Mouse (Mus musculus): ENCODE measurements around the gene Pgf. TPM values are rescaled to one million over a fixed set of nuclear protein-coding genes. Genes with fewer than 3 reads are reported as not detected.

Pgf gene
- total and polyA plus RNA-seq, 3 experiments: 0.46 TPM; not detected in 2

DNA sequence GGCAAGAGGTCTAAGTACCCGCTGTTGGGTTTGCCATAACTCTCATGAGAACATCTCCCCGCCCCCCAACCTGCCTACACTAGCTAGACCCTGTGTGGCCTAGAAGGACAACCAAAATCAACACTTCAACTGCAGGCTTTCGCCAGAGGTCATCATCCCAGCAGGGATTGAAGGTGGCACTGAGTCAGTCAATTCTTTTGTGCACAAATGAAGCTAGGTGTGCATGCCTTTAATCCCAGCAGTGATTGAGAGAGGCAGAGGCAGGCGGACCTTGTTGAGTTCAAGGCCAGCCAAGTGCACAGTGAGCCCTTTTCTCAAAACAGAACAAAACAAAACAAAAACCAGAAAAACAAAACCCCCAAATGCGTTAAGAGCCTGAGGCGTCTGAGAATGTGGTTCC, 36.5 kb downstream of the Pgf start:
- Histone ChIP-seq H3K9me3 (replicated peaks; ENCODE audit: insufficient read depth, low read length) (no peaks in the 10 kb centered on the region), H3K4me1 (ENCODE audit: control insufficient read depth in 1 of 2, insufficient read depth in 2 of 2, low read length in 2 of 2) (no peaks in the 10 kb centered on the region), H3K9ac (ENCODE audit: control insufficient read depth, low read depth, low read length, poor library complexity, severe bottlenecking) (no peak overlapping the region), H3K27me3 (ENCODE audit: control insufficient read depth in 1 of 2, insufficient read depth in 2 of 2, low read length in 2 of 2) (no peaks in the 10 kb centered on the region), H3K36me3 (ENCODE audit: control insufficient read depth in 1 of 2, insufficient read depth in 2 of 2, low read length in 2 of 2) (no peaks in the 10 kb centered on the region), H3K27ac (ENCODE audit: control insufficient read depth, low read depth, low read length) (no peak overlapping the region), H3K79me2 (ENCODE audit: control insufficient read depth, insufficient read depth, low read length, poor library complexity) (no peaks in the 10 kb centered on the region), H3K4me3 (ENCODE audit: control insufficient read depth in 1 of 2, insufficient read depth in 1 of 2, low read depth in 2 of 2, low read length in 2 of 2) (no peak overlapping the region)
- TF ChIP-seq MYB (IDR thresholded peaks at IDR 0.05; ENCODE audit: low read depth, low read length): no peak
- TF ChIP-seq MAX (IDR thresholded peaks at IDR 0.05; ENCODE audit: low read length): no peak
- TF ChIP-seq USF1 (IDR thresholded peaks at IDR 0.05; ENCODE audit: low read depth, low read length): no peak
- TF ChIP-seq MXI1 (IDR thresholded peaks at IDR 0.05; ENCODE audit: low read depth, low read length): no peak
- TF ChIP-seq POLR2A (IDR thresholded peaks at IDR 0.05; ENCODE audit: control insufficient read depth in 1 of 2, insufficient read depth in 1 of 2, low read depth in 1 of 2, low read length in 2 of 2, poor library complexity in 1 of 2): no peak
- TF ChIP-seq MAFK (IDR thresholded peaks at IDR 0.05; ENCODE audit: borderline replicate concordance, low read depth, low read length): no peak
- no peak for TF ChIP-seq POLR2AphosphoS2 (IDR thresholded peaks at IDR 0.05; ENCODE audit: low read length)
- no peak for TF ChIP-seq MEF2A (IDR thresholded peaks at IDR 0.05; ENCODE audit: extremely low read depth, insufficient replicate concordance, low read depth, low read length, poor library complexity, severe bottlenecking)
- no peak for TF ChIP-seq JUND (IDR thresholded peaks at IDR 0.05; ENCODE audit: low read depth, low read length)
- TF ChIP-seq ZC3H11A (IDR thresholded peaks at IDR 0.05; ENCODE audit: low read depth, low read length): no peak
- no peak for TF ChIP-seq ELF1 (IDR thresholded peaks at IDR 0.05; ENCODE audit: low read depth, low read length)
- TF ChIP-seq BHLHE40 (IDR thresholded peaks at IDR 0.05; ENCODE audit: borderline replicate concordance, low read depth, low read length): no peak
- TF ChIP-seq ZKSCAN1 (IDR thresholded peaks at IDR 0.05; ENCODE audit: low read depth, low read length): no peak
- TF ChIP-seq SMC3 (IDR thresholded peaks at IDR 0.05; ENCODE audit: low read depth, low read length): no peak
- TF ChIP-seq MAZ (IDR thresholded peaks at IDR 0.05; ENCODE audit: low read depth, low read length): no peak
- no peak for TF ChIP-seq ZMIZ1 (IDR thresholded peaks at IDR 0.05; ENCODE audit: low read depth, low read length)
- no peak for TF ChIP-seq HCFC1 (IDR thresholded peaks at IDR 0.05; ENCODE audit: low read depth, low read length)
- TF ChIP-seq SIN3A (IDR thresholded peaks at IDR 0.05; ENCODE audit: low read length): no peak
- no peak for TF ChIP-seq KAT2A (conservative IDR thresholded peaks at IDR 0.05; ENCODE audit: low read depth, low read length)
- TF ChIP-seq GATA1 (IDR thresholded peaks at IDR 0.05; ENCODE audit: low read depth, low read length): no peak
- DNase-seq (ENCODE audit: low read depth, low spot score): no peak

DNA sequence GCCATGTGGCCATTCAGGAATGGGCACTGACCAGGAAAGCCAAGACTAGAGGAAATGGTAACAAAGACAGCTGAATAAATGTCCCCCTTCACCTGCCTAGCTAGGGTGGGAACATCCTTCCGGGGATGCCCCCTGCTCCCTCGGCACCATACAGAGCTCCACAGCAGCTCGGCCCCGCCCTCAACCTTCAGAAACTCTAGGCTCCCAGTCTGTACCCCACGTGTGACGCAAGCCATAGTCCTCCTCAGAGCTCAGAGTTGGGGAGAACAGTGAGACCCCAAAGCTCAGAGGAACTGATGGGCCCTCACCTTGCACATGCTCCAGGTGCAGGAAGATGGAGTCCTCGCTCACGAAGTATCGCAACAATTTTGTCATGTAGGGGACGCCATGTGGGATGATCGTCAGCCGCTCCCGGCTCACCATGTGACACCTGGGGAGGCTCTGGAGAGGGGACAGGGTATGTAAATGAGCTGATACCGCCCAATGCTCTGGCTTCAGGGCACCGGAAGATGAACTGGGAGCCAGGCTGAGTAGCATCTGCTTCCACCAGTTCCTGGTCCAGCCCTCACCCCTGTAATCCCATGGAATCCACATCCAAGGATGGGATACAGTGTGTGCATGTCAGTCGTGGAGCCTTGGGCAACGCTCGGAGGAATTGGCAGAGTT, 37.4 kb downstream of the Pgf start:
- no peak overlapping the region for H3K9ac ChIP-seq (ENCODE audit: control insufficient read depth, low read depth, low read length, poor library complexity, severe bottlenecking)
- H3K4me3 ChIP-seq (ENCODE audit: control insufficient read depth in 1 of 2, insufficient read depth in 1 of 2, low read depth in 2 of 2, low read length in 2 of 2): no peak overlapping the region
- no peak for DNase-seq (ENCODE audit: low read depth, low spot score)
- TF ChIP-seq ETS1 (IDR thresholded peaks at IDR 0.05; ENCODE audit: low read depth, low read length) (no peak), CTCF (IDR thresholded peaks at IDR 0.05 in 2 of 3, conservative IDR thresholded peaks at IDR 0.05 in 1 of 3; ENCODE audit: control insufficient read depth in 1 of 3, insufficient read depth in 1 of 3, low read depth in 2 of 3, low read length in 3 of 3, poor library complexity in 1 of 3, severe bottlenecking in 1 of 3) (no peak), MYB (IDR thresholded peaks at IDR 0.05; ENCODE audit: low read depth, low read length) (no peak), RCOR1 (IDR thresholded peaks at IDR 0.05; ENCODE audit: low read depth, low read length) (no peak), ZC3H11A (IDR thresholded peaks at IDR 0.05; ENCODE audit: low read depth, low read length) (no peak), RAD21 (IDR thresholded peaks at IDR 0.05; ENCODE audit: low read depth, low read length) (no peak), POLR2A (IDR thresholded peaks at IDR 0.05; ENCODE audit: control insufficient read depth in 1 of 2, insufficient read depth in 1 of 2, low read depth in 1 of 2, low read length in 2 of 2, poor library complexity in 1 of 2) (no peak), HCFC1 (IDR thresholded peaks at IDR 0.05; ENCODE audit: low read depth, low read length) (no peak), SIN3A (IDR thresholded peaks at IDR 0.05; ENCODE audit: low read length) (no peak), MYC (IDR thresholded peaks at IDR 0.05; ENCODE audit: low read depth, low read length) (no peak), SMC3 (IDR thresholded peaks at IDR 0.05; ENCODE audit: low read depth, low read length) (no peak), POLR2AphosphoS2 (IDR thresholded peaks at IDR 0.05; ENCODE audit: low read length) (no peak), MXI1 (IDR thresholded peaks at IDR 0.05; ENCODE audit: low read depth, low read length) (no peak), USF1 (IDR thresholded peaks at IDR 0.05; ENCODE audit: low read depth, low read length) (no peak), ZMIZ1 (IDR thresholded peaks at IDR 0.05; ENCODE audit: low read depth, low read length) (no peak), NRF1 (IDR thresholded peaks at IDR 0.05; ENCODE audit: insufficient read depth, low read depth, low read length, poor library complexity, severe bottlenecking) (no peak)
- H3K9me3 ChIP-seq (replicated peaks; ENCODE audit: insufficient read depth, low read length): no peaks in the 10 kb centered on the region
- no peaks in the 10 kb centered on the region for H3K79me2 ChIP-seq (ENCODE audit: control insufficient read depth, insufficient read depth, low read length, poor library complexity)
- H3K27ac ChIP-seq (ENCODE audit: control insufficient read depth, low read depth, low read length): no peak overlapping the region
- no peaks in the 10 kb centered on the region for H3K36me3 ChIP-seq (ENCODE audit: control insufficient read depth in 1 of 2, insufficient read depth in 2 of 2, low read length in 2 of 2)
- H3K4me1 ChIP-seq (ENCODE audit: control insufficient read depth in 1 of 2, insufficient read depth in 2 of 2, low read length in 2 of 2): no peaks in the 10 kb centered on the region
- no peaks in the 10 kb centered on the region for H3K27me3 ChIP-seq (ENCODE audit: control insufficient read depth in 1 of 2, insufficient read depth in 2 of 2, low read length in 2 of 2)
